Mouse (Mus musculus) liver, embryonic 12.5 days (tissue): ENCODE results near the gene Ppwd1. TPM values are rescaled to one million over a fixed set of nuclear protein-coding genes. Genes with fewer than 3 reads are reported as not detected.
A peak's percentile ranks its signal among the peaks of the same experiment; 100 is the strongest.
"Not testable (repeated sequence)": the region's sequence is repeated elsewhere in the genome, so short reads cannot be mapped to it uniquely, and the experiment has no call there.

Source experiments
- ATAC-seq: fragments of 200-750 bp; cut with Nextera tagmentation; 2 replicates; pipeline ENCODE4 v1.8.0; 2017; ENCODE audit warnings: moderate number of reproducible peaks, mild to moderate bottlenecking, moderate library complexity
- H3K27ac ChIP-seq: fragments of 300-500 bp; sonication (generic); 2 replicates; pipeline ENCODE4 v1.5.1; 2016; ENCODE audit warnings: mild to moderate bottlenecking
- H3K27me3 ChIP-seq: fragments of 300-500 bp; sonication (generic); replicated peaks from 2 replicates; pipeline ENCODE4 v1.6.1; 2016; ENCODE audit warnings: mild to moderate bottlenecking, moderate library complexity
- H3K36me3 ChIP-seq: fragments of 300-500 bp; sonication (generic); 2 replicates; pipeline ENCODE4 v1.6.1; 2016; ENCODE audit warnings: mild to moderate bottlenecking, moderate library complexity
- H3K4me1 ChIP-seq: fragments of 300-500 bp; sonication (generic); 2 replicates; pipeline ENCODE4 v1.6.1; 2016
- H3K4me2 ChIP-seq: fragments of 300-500 bp; sonication (generic); 2 replicates; pipeline ENCODE4 v1.6.1; 2016; ENCODE audit warnings: mild to moderate bottlenecking, moderate library complexity
- H3K4me3 ChIP-seq: fragments of 300-500 bp; sonication (generic); 2 replicates; pipeline ENCODE4 v1.5.1; 2016; ENCODE audit warnings: mild to moderate bottlenecking, moderate library complexity
- H3K9ac ChIP-seq: fragments of 300-500 bp; sonication (generic); 2 replicates; pipeline ENCODE4 v1.6.1; 2016; ENCODE audit warnings: mild to moderate bottlenecking, moderate library complexity
- H3K9me3 ChIP-seq: fragments of 300-500 bp; sonication (generic); replicated peaks from 2 replicates; pipeline ENCODE4 v1.6.1; 2016; ENCODE audit warnings: mild to moderate bottlenecking, moderate library complexity
- WGBS: fragments of 180-500 bp; shearing (Covaris S2); methylation state at CpG from one replicate; pipeline ENCODE4 v1.1.7; 2016; ENCODE audit not compliant: insufficient replicate concordance; 5-methylcytosine and 5-hydroxymethylcytosine counted together
- polyA plus RNA-seq: library from polyadenylated mRNA; unstranded; fragments of >200 nt; fragmentation: Nextera tagmentation; extraction: Ambion mirVana; gene quantifications from 2 replicates; pipeline ENCODE4 v1.2.1, GENCODE M21; 2016

Gene Ppwd1
- polyA plus RNA-seq = 12.7 and 12.9 TPM in 2 replicates

DNA sequence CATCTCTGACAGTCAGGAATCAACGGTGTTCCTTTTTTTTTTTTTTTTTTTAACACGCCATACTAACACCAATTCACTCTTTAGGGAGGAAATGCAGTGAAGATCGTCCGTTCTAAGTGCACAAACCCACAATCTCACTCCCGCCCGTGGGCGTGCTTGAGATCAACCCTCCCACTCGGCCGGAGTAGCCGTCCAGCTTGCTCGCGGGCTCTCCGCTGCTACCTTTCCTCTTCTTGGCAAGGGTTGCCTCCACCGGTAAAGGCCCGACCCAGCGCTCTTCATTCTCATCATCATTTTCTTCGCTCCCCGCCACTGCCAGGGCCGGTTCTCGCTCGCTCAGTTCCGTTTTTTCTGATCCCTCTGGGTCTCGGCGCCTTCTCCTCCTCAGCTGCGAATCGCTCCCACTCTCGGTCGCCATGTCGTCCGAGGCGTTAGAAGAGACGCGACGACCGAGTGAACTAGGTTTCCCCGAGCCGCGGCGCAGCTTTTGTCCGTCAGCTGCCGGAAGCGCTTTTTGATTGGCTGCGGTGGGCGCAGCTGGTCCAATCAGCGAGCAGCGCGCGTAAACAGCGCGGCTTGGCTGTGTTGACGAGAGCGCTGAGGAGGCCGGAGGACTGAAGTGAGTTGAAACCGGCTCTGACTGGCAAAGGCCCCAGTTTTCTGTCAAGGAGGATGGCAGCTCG lies at the start of gene Ppwd1, which contains the start of gene Cenpk:
Gene Ppwd1 (minus strand): TSS at position 460 of the 683 bp plus-strand sequence.
Gene Cenpk (plus strand): TSS at position 228 of the 683 bp plus-strand sequence.
- no peaks in the 10 kb centered on the region for H3K9me3 ChIP-seq
- no peaks in the 10 kb centered on the region for H3K27me3 ChIP-seq
- H3K9ac ChIP-seq = peak within 1 kb of the TSS; percentile 87
- peak within 1 kb of the TSS; percentile 97 for H3K27ac ChIP-seq
- peaks cover 26% of the 10 kb centered on the region for H3K36me3 ChIP-seq
- H3K4me2 ChIP-seq = peak within 1 kb of the TSS; percentile 88
- H3K4me1 ChIP-seq = peaks cover 22% of the 10 kb centered on the region
- ATAC-seq = peak; percentile 97
- under 1% methylated on average over 55 of the region's 55 CpGs for WGBS
- H3K4me3 ChIP-seq = peak within 1 kb of the TSS; percentile 81

DNA sequence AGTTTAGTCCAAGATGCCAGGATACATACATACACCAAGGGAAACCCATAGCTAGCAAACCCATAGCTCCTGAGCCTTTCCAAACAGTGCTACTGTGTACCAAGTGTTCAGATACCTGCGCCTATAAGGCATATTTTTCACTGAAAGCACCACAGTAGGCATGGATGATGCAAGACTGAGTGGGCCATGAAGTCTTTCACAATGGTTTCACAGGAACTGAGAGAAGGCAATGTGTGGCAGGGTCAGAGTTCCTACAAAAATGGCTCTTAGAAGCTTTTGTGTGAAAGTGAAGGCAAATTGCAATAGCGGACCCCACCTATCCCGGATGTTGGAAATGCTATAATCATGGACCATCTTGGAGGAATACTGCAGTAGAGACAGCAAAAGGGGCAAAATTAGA lies 30.4 kb upstream of the Ppwd1 start:
- no peak overlapping the region for H3K4me3 ChIP-seq
- ATAC-seq = no peak
- H3K27ac ChIP-seq = no peak overlapping the region
- no peaks in the 10 kb centered on the region for H3K27me3 ChIP-seq
- no peak overlapping the region for H3K4me2 ChIP-seq
- H3K36me3 ChIP-seq = no peaks in the 10 kb centered on the region
- 76% methylated on average over 3 of the region's 3 CpGs for WGBS
- no peaks in the 10 kb centered on the region for H3K9me3 ChIP-seq
- no peaks in the 10 kb centered on the region for H3K4me1 ChIP-seq
- H3K9ac ChIP-seq = no peak overlapping the region

GRCm38 (mm10) chr13:104229181-104229580 lies 538 bp upstream of the Ppwd1 start:
- WGBS = 10% methylated on average over 15 of the region's 15 CpGs

DNA sequence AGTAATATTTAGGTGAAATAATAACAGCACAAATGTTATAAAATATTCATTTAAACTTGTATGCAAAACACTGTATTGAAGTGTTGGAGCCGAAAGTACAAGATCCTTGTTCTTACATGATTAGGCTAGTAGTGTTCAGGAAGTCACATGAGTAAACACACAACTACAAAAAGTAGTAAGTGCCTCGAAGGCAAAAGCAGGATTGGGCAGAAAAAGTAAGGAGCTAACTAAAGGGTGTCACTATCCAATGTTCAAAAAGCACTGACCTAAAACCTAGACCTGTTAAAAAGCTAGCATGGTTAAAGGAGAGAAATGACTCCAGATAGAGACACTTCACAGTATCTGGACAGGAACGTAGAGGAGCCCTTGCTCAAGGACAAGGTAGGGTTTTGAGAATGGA lies 1.2 kb downstream of the Ppwd1 start:
- no peak for ATAC-seq
- WGBS = 32% methylated on average over 3 of the region's 3 CpGs
- peak overlapping the region; percentile 97; the same call in 1 of the 2 replicates for H3K27ac ChIP-seq

More at GRCm38 (mm10) chr13:104229181-104229580, 538 bp upstream of the Ppwd1 start:
- peak overlapping the region; percentile 88 for H3K4me2 ChIP-seq
- no peaks in the 10 kb centered on the region for H3K9me3 ChIP-seq
- no peaks in the 10 kb centered on the region for H3K27me3 ChIP-seq
- H3K4me3 ChIP-seq = peak overlapping the region; percentile 81
- ATAC-seq = peak; percentile 52
- peak overlapping the region; percentile 87 for H3K9ac ChIP-seq
- peaks cover 22% of the 10 kb centered on the region for H3K4me1 ChIP-seq
- H3K27ac ChIP-seq = peak overlapping the region; percentile 97
- peaks cover 22% of the 10 kb centered on the region for H3K36me3 ChIP-seq

GRCm38 (mm10) chr13:104204313-104204712 lies 24.3 kb downstream of the Ppwd1 start:
- Histone ChIP-seq H3K4me1 (no peaks in the 10 kb centered on the region), H3K4me2 (no peak overlapping the region), H3K27ac (no peak overlapping the region), H3K36me3 (peaks cover 55% of the 10 kb centered on the region), H3K4me3 (no peak overlapping the region), H3K27me3 (no peaks in the 10 kb centered on the region), H3K9me3 (no peaks in the 10 kb centered on the region), H3K9ac (no peak overlapping the region)
- WGBS = 66% methylated on average over 1 of the region's 1 CpGs
- ATAC-seq = no peak

More for the DNA sequence above, 1.2 kb downstream of the Ppwd1 start:
- peak overlapping the region; percentile 87 for H3K9ac ChIP-seq
- H3K4me2 ChIP-seq = peak overlapping the region; percentile 88
- H3K4me3 ChIP-seq = peak overlapping the region; percentile 81
- H3K36me3 ChIP-seq = peaks cover 25% of the 10 kb centered on the region
- H3K9me3 ChIP-seq = no peaks in the 10 kb centered on the region
- peaks cover 22% of the 10 kb centered on the region for H3K4me1 ChIP-seq
- H3K27me3 ChIP-seq = no peaks in the 10 kb centered on the region

DNA sequence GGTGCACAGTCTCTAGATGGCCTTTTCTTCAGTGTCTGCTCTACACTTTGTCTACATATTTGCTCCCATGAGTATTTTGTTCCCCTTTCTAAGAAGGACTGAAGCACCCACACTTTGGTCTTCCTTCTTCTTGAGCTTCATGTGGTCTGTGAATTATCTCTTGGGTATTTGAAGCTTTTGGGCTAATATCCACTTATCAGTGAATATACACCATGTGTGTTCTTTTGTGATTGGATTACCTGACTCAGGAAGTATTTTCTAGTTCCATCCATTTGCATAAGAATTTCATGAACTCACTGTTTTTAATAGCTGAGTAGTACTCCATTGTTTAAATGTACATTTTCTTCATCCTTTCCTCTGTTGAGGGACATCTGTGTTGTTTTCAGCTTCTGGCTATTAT lies 32.8 kb downstream of the Ppwd1 start:
- peaks cover 64% of the 10 kb centered on the region for H3K36me3 ChIP-seq
- H3K4me1 ChIP-seq = peaks cover 11% of the 10 kb centered on the region
- not testable (repeated sequence) for H3K9me3 ChIP-seq, H3K4me2 ChIP-seq, ATAC-seq, H3K9ac ChIP-seq, H3K27ac ChIP-seq, H3K4me3 ChIP-seq, H3K27me3 ChIP-seq

GRCm38 (mm10) chr13:104187357-104187756 lies 41.3 kb downstream of the Ppwd1 start:
- Histone ChIP-seq H3K4me3 (no peak overlapping the region), H3K9ac (no peak overlapping the region), H3K27ac (no peak overlapping the region), H3K36me3 (peaks cover 79% of the 10 kb centered on the region), H3K4me2 (no peak overlapping the region), H3K4me1 (no peaks in the 10 kb centered on the region), H3K9me3 (no peaks in the 10 kb centered on the region), H3K27me3 (no peaks in the 10 kb centered on the region)
- WGBS = 81% methylated on average over 4 of the region's 4 CpGs
- ATAC-seq = no peak

DNA sequence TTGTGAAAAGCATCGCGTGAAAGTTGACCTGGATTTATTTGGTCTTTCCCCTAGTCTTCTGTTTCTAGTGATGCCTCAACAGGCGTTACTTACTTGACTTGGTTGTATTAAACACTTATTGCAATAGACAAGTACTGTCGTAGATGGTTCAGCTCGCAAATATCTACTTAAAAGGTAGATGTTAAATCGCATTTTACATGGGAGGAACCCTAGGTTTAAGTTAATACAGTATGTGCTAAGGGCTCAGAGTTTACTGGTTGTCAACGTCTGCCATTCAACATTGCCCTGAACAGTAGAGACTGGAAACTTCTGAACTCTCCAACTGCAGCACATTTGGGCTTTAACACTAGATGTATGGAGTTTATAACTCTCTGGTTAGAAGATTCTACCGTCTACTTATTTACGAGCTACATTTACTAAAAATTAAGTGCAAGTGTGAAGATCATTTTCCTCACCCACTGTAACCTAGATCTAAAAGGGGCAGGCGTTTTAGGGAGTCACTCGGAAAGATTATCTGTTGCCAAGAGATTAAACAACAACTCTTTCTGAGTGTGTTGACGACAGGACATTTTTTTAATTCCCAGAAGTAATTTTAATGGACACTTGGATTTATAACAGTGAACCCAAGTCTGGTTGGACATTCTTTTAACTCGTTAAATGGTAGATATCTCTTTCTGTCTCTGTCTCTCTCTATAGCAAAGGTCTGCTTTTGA lies 49.3 kb downstream of the Ppwd1 start:
- Histone ChIP-seq H3K27me3 (no peaks in the 10 kb centered on the region), H3K9ac (peak overlapping the region; percentile 82), H3K4me2 (peak overlapping the region; percentile 81), H3K27ac (peak overlapping the region; percentile 87), H3K9me3 (no peaks in the 10 kb centered on the region), H3K4me1 (peaks cover 22% of the 10 kb centered on the region), H3K4me3 (peak overlapping the region; percentile 74), H3K36me3 (peaks cover 41% of the 10 kb centered on the region)
- ATAC-seq = no peak; the same call in 1 of the 2 replicates
- 8% methylated on average over 13 of the region's 13 CpGs for WGBS

GRCm38 (mm10) chr13:104178650-104179121 lies 50.0 kb downstream of the Ppwd1 start, which contains the start of gene Trim23:
Trim23 (plus strand) TSS chr13:104178797.
- WGBS = under 1% methylated on average over 38 of the region's 38 CpGs
- Histone ChIP-seq H3K27me3 (no peaks in the 10 kb centered on the region), H3K36me3 (peaks cover 38% of the 10 kb centered on the region), H3K4me2 (peak within 1 kb of the TSS; percentile 81), H3K27ac (peak within 1 kb of the TSS; percentile 94), H3K9me3 (no peaks in the 10 kb centered on the region), H3K4me1 (peaks cover 25% of the 10 kb centered on the region), H3K4me3 (peak within 1 kb of the TSS; percentile 74), H3K9ac (peak within 1 kb of the TSS; percentile 82)
- peak; percentile 98 for ATAC-seq

GRCm38 (mm10) chr13:104177796-104178649 lies 50.6 kb downstream of the Ppwd1 start, which contains the start of gene Trappc13:
Trappc13 (minus strand) TSS chr13:104178469.
- peaks cover 33% of the 10 kb centered on the region for H3K36me3 ChIP-seq
- no peaks in the 10 kb centered on the region for H3K9me3 ChIP-seq
- H3K9ac ChIP-seq = peak within 1 kb of the TSS; percentile 82
- peak; percentile 85 for ATAC-seq
- peak within 1 kb of the TSS; percentile 94 for H3K27ac ChIP-seq
- WGBS = under 1% methylated on average over 32 of the region's 32 CpGs
- peak within 1 kb of the TSS; percentile 74 for H3K4me3 ChIP-seq
- no peaks in the 10 kb centered on the region for H3K27me3 ChIP-seq
- H3K4me1 ChIP-seq = peaks cover 28% of the 10 kb centered on the region
- peak within 1 kb of the TSS; percentile 81 for H3K4me2 ChIP-seq

- peaks cover 39% of the 10 kb centered on the region for H3K4me1 ChIP-seq
- WGBS = 37% methylated on average over 3 of the region's 3 CpGs
- no peaks in the 10 kb centered on the region for H3K27me3 ChIP-seq
- H3K4me2 ChIP-seq = peak overlapping the region; percentile 81
- H3K9me3 ChIP-seq = no peaks in the 10 kb centered on the region
- peak overlapping the region; percentile 74 for H3K4me3 ChIP-seq
- peaks cover 23% of the 10 kb centered on the region for H3K36me3 ChIP-seq
- no peak for ATAC-seq
- H3K9ac ChIP-seq = peak overlapping the region; percentile 69
- no peak overlapping the region for H3K27ac ChIP-seq
Measured at GRCm38 (mm10) chr13:104176874-104177273, 51.8 kb downstream of the Ppwd1 start.
